Mouse (Mus musculus) spleen, adult 2 months (tissue): ENCODE results near the gene Misp.

Experiments used
- CTCF ChIP-seq: fragments of 200-500 bp; IDR thresholded peaks from 2 replicates; pipeline ENCODE4 v1.5.1; 2011; ENCODE audit warnings: mild to moderate bottlenecking, inconsistent platforms; ENCODE audit not compliant: insufficient read depth, insufficient read length, insufficient replicate concordance; ENCODE audit errors: extremely low read depth
- POLR2A ChIP-seq: fragments of 200-500 bp; IDR thresholded peaks from 2 replicates; pipeline ENCODE4 v1.6.1; 2011; ENCODE audit warnings: low read depth, low read length, inconsistent platforms

- TF ChIP-seq CTCF (peak; percentile 89), POLR2A (no peak)
Observed at GRCm38 (mm10) chr10:79779784-79780663, 40.8 kb upstream of the Misp start.
